Mouse (Mus musculus): Measurements from ENCODE around the gene Mad1l1. TPM values are rescaled to one million over a fixed set of nuclear protein-coding genes. Genes with fewer than 3 reads are reported as not detected.

Mad1l1 gene
- polyA plus RNA-seq, 1 experiment from 2014 or later: 46.4 TPM

GRCm38 (mm10) chr5:140065281-140065945, 255.9 kb downstream of the Mad1l1 start:
- 95% methylated on average over 11 of the region's 11 CpGs for WGBS
- Histone ChIP-seq H3K4me3 (replicated peaks) (no peak overlapping the region), H3K9me3 (no peaks in the 10 kb centered on the region), H3K27ac (no peak overlapping the region), H3K9ac (no peak overlapping the region), H3K4me1 (peaks cover 27% of the 10 kb centered on the region), H3K36me3 (replicated peaks) (peaks cover 22% of the 10 kb centered on the region), H3K27me3 (no peaks in the 10 kb centered on the region), H3K4me2 (no peak overlapping the region)
- ATAC-seq (ENCODE audit: low FRiP score): no peak

GRCm38 (mm10) chr5:140064521-140064920, 256.8 kb downstream of the Mad1l1 start:
- whole genome bisulfite sequencing: 91% methylated on average over 4 of the region's 4 CpGs
- Histone ChIP-seq H3K27me3 (no peaks in the 10 kb centered on the region), H3K4me1 (peaks cover 27% of the 10 kb centered on the region), H3K9me3 (no peaks in the 10 kb centered on the region), H3K36me3 (replicated peaks) (peaks cover 22% of the 10 kb centered on the region), H3K9ac (no peak overlapping the region), H3K4me3 (replicated peaks) (no peak overlapping the region), H3K27ac (no peak overlapping the region), H3K4me2 (no peak overlapping the region)
- no peak for ATAC-seq (ENCODE audit: low FRiP score)

GRCm38 (mm10) chr5:140062828-140063227, 258.5 kb downstream of the Mad1l1 start:
- H3K36me3 ChIP-seq (replicated peaks): peaks cover 22% of the 10 kb centered on the region
- no peak for ATAC-seq (ENCODE audit: low FRiP score)
- no peak overlapping the region for H3K4me2 ChIP-seq
- no peak overlapping the region for H3K27ac ChIP-seq
- H3K4me3 ChIP-seq (replicated peaks): no peak overlapping the region
- no peaks in the 10 kb centered on the region for H3K27me3 ChIP-seq
- no peak overlapping the region for H3K9ac ChIP-seq
- H3K4me1 ChIP-seq: peaks cover 14% of the 10 kb centered on the region; the same call in 1 of the 2 replicates
- 90% methylated on average over 3 of the region's 3 CpGs for WGBS
- H3K9me3 ChIP-seq: no peaks in the 10 kb centered on the region

- H3K4me3 ChIP-seq (replicated peaks): no peak overlapping the region
- H3K36me3 ChIP-seq (replicated peaks): peaks cover 22% of the 10 kb centered on the region
- 75% methylated on average over 3 of the region's 3 CpGs for WGBS
Observed at GRCm38 (mm10) chr5:140062316-140062715, 259.0 kb downstream of the Mad1l1 start.

GRCm38 (mm10) chr5:140061296-140061879, 260.0 kb downstream of the Mad1l1 start:
- H3K27me3 ChIP-seq: no peaks in the 10 kb centered on the region
- no peak overlapping the region for H3K4me3 ChIP-seq (replicated peaks)
- H3K36me3 ChIP-seq (replicated peaks): peaks cover 22% of the 10 kb centered on the region
- no peak overlapping the region for H3K27ac ChIP-seq
- 67% methylated on average over 6 of the region's 6 CpGs for WGBS
- no peak for ATAC-seq (ENCODE audit: low FRiP score)
- H3K9ac ChIP-seq: no peak overlapping the region
- H3K4me2 ChIP-seq: no peak overlapping the region
- peaks cover 6% of the 10 kb centered on the region; the same call in 1 of the 2 replicates for H3K4me1 ChIP-seq
- H3K9me3 ChIP-seq: no peaks in the 10 kb centered on the region

More at GRCm38 (mm10) chr5:140062316-140062715, 259.0 kb downstream of the Mad1l1 start:
- no peak for ATAC-seq (ENCODE audit: low FRiP score)
- Histone ChIP-seq H3K4me2 (no peak overlapping the region), H3K27me3 (no peaks in the 10 kb centered on the region), H3K9ac (no peak overlapping the region), H3K4me1 (peaks cover 13% of the 10 kb centered on the region; the same call in 1 of the 2 replicates), H3K9me3 (no peaks in the 10 kb centered on the region), H3K27ac (no peak overlapping the region)

- ATAC-seq (ENCODE audit: low FRiP score): no peak
- 83% methylated on average over 3 of the region's 3 CpGs for WGBS
- H3K4me2 ChIP-seq: no peak overlapping the region
- H3K27ac ChIP-seq: no peak overlapping the region
- no peaks in the 10 kb centered on the region for H3K9me3 ChIP-seq
- peaks cover 3% of the 10 kb centered on the region; the same call in 1 of the 2 replicates for H3K4me1 ChIP-seq
- no peak overlapping the region for H3K9ac ChIP-seq
- no peaks in the 10 kb centered on the region for H3K36me3 ChIP-seq (replicated peaks)
- H3K27me3 ChIP-seq: no peaks in the 10 kb centered on the region
- H3K4me3 ChIP-seq (replicated peaks): no peak overlapping the region
Observed at GRCm38 (mm10) chr5:140056291-140056690, 265.1 kb downstream of the Mad1l1 start.

GRCm38 (mm10) chr5:140055431-140055830, 265.9 kb downstream of the Mad1l1 start:
- H3K27me3 ChIP-seq: no peaks in the 10 kb centered on the region
- no peak for ATAC-seq (ENCODE audit: low FRiP score)
- no peak overlapping the region for H3K9ac ChIP-seq
- no peak overlapping the region for H3K4me2 ChIP-seq
- 67% methylated on average over 3 of the region's 3 CpGs for WGBS
- no peaks in the 10 kb centered on the region for H3K4me1 ChIP-seq
- H3K9me3 ChIP-seq: no peaks in the 10 kb centered on the region
- H3K4me3 ChIP-seq (replicated peaks): no peak overlapping the region
- no peak overlapping the region for H3K27ac ChIP-seq
- H3K36me3 ChIP-seq (replicated peaks): no peaks in the 10 kb centered on the region

- 77% methylated on average over 3 of the region's 3 CpGs for WGBS
- Histone ChIP-seq H3K9ac (no peak overlapping the region), H3K27ac (no peak overlapping the region), H3K4me2 (no peak overlapping the region), H3K27me3 (no peaks in the 10 kb centered on the region), H3K9me3 (no peaks in the 10 kb centered on the region), H3K36me3 (replicated peaks) (no peaks in the 10 kb centered on the region), H3K4me3 (replicated peaks) (no peak overlapping the region), H3K4me1 (no peaks in the 10 kb centered on the region)
- no peak for ATAC-seq (ENCODE audit: low FRiP score)
Observed at GRCm38 (mm10) chr5:140053626-140054025, 267.7 kb downstream of the Mad1l1 start.

GRCm38 (mm10) chr5:140052405-140052804, 268.9 kb downstream of the Mad1l1 start:
- Histone ChIP-seq H3K4me1 (no peaks in the 10 kb centered on the region), H3K9me3 (no peaks in the 10 kb centered on the region), H3K27ac (no peak overlapping the region), H3K9ac (no peak overlapping the region), H3K36me3 (replicated peaks) (no peaks in the 10 kb centered on the region), H3K4me3 (replicated peaks) (no peak overlapping the region), H3K4me2 (no peak overlapping the region), H3K27me3 (no peaks in the 10 kb centered on the region)
- 83% methylated on average over 3 of the region's 3 CpGs for WGBS
- no peak for ATAC-seq (ENCODE audit: low FRiP score)

- Histone ChIP-seq H3K4me3 (replicated peaks) (no peak overlapping the region), H3K27me3 (no peaks in the 10 kb centered on the region), H3K36me3 (replicated peaks) (no peaks in the 10 kb centered on the region), H3K4me1 (peaks cover 15% of the 10 kb centered on the region; the same call in 1 of the 2 replicates), H3K9ac (no peak overlapping the region), H3K4me2 (no peak overlapping the region), H3K27ac (no peak overlapping the region), H3K9me3 (no peaks in the 10 kb centered on the region)
- no peak for ATAC-seq (ENCODE audit: low FRiP score)
- WGBS: 77% methylated on average over 2 of the region's 2 CpGs
Observed at GRCm38 (mm10) chr5:140045453-140045852, 275.9 kb downstream of the Mad1l1 start.

GRCm38 (mm10) chr5:140043002-140043401, 278.4 kb downstream of the Mad1l1 start:
- Histone ChIP-seq H3K9me3 (no peaks in the 10 kb centered on the region), H3K4me2 (no peak overlapping the region), H3K9ac (no peak overlapping the region), H3K27ac (no peak overlapping the region), H3K4me3 (replicated peaks) (no peak overlapping the region), H3K27me3 (no peaks in the 10 kb centered on the region), H3K4me1 (peaks cover 15% of the 10 kb centered on the region; the same call in 1 of the 2 replicates), H3K36me3 (replicated peaks) (no peaks in the 10 kb centered on the region)
- ATAC-seq (ENCODE audit: low FRiP score): no peak
- WGBS: 71% methylated on average over 1 of the region's 1 CpGs

- Histone ChIP-seq H3K4me1 (peaks cover 15% of the 10 kb centered on the region; the same call in 1 of the 2 replicates), H3K9ac (no peak overlapping the region), H3K4me3 (replicated peaks) (no peak overlapping the region), H3K27me3 (no peaks in the 10 kb centered on the region), H3K36me3 (replicated peaks) (no peaks in the 10 kb centered on the region), H3K9me3 (no peaks in the 10 kb centered on the region), H3K27ac (no peak overlapping the region), H3K4me2 (no peak overlapping the region)
- WGBS: 70% methylated on average over 3 of the region's 3 CpGs
- ATAC-seq (ENCODE audit: low FRiP score): no peak
Observed at GRCm38 (mm10) chr5:140042002-140042611, 279.2 kb downstream of the Mad1l1 start.

All from forebrain, embryonic 12.5 days (tissue).